Mouse (Mus musculus) bone marrow, adult 2 months (tissue): ENCODE results near the gene Mapkapk3. TPM values are rescaled to one million over a fixed set of nuclear protein-coding genes. Genes with fewer than 3 reads are reported as not detected.

Experiments
- H3K27ac ChIP-seq: fragments of 200-500 bp; 2 replicates; pipeline ENCODE4 v1.5.1; 2012; ENCODE audit warnings: low read depth, mild to moderate bottlenecking, control low read depth, inconsistent platforms, low read length; ENCODE audit not compliant: control insufficient read depth, poor library complexity, insufficient read depth
- H3K4me1 ChIP-seq: fragments of 200-500 bp; 2 replicates; pipeline ENCODE4 v1.6.1; 2011; ENCODE audit warnings: low read length; ENCODE audit not compliant: control insufficient read depth, insufficient read depth
- H3K4me3 ChIP-seq: fragments of 200-500 bp; replicated peaks from 2 replicates; pipeline ENCODE3; 2011; ENCODE audit warnings: mild to moderate bottlenecking, low read depth, low read length, control low read depth; ENCODE audit not compliant: control insufficient read depth
- CTCF ChIP-seq: fragments of 200-500 bp; IDR thresholded peaks from 2 replicates; pipeline ENCODE4 v1.5.1; 2011; ENCODE audit warnings: low read length, control low read depth; ENCODE audit not compliant: control insufficient read depth, insufficient read depth
- POLR2A ChIP-seq: fragments of 200-500 bp; IDR thresholded peaks from 2 replicates; pipeline ENCODE4 v1.6.1; 2011; ENCODE audit warnings: low read depth, mild to moderate bottlenecking, control low read depth, low read length, borderline replicate concordance; ENCODE audit not compliant: control insufficient read depth
- WGBS: fragments of 180-500 bp; shearing (Covaris S2); methylation state at CpG from one replicate; pipeline ENCODE4 v1.1.7; 2018; 5-methylcytosine and 5-hydroxymethylcytosine counted together
- polyA plus RNA-seq: library from polyadenylated mRNA; stranded (reverse); fragments of >200 nt; gene quantifications from 2 replicates; pipeline ENCODE4 v1.2.4, GENCODE M21; 2011; ENCODE audit warnings: low replicate concordance; ENCODE audit not compliant: missing spikeins, insufficient read depth, insufficient read length

Gene Mapkapk3
- polyA plus RNA-seq, 1 experiment, result 46.9 TPM

DNA sequence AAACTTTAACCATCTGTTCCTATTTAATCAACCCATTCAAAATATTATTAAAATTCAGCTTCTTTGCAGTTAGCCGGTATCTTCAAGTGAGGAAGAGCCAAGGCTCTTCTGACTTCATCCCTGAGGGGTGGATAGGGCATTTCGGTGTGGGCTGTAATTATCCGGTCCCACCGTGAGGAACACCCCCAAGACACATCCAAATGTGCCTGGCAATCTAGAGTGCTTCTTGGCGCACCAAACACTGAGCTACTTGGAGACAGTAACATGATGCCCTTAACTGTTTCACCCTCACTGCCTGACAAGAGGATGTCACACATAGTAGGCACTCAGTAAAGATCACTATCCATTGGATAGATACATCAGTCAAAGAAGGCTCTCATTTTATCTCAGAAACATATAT, 53.5 kb downstream of the Mapkapk3 start:
- H3K4me1 ChIP-seq, result no peaks in the 10 kb centered on the region
- H3K4me3 ChIP-seq, result no peak overlapping the region
- no peak for TF ChIP-seq CTCF
- TF ChIP-seq POLR2A, result no peak
- H3K27ac ChIP-seq, result no peak overlapping the region
- whole genome bisulfite sequencing, result 65% methylated on average over 5 of the region's 5 CpGs

DNA sequence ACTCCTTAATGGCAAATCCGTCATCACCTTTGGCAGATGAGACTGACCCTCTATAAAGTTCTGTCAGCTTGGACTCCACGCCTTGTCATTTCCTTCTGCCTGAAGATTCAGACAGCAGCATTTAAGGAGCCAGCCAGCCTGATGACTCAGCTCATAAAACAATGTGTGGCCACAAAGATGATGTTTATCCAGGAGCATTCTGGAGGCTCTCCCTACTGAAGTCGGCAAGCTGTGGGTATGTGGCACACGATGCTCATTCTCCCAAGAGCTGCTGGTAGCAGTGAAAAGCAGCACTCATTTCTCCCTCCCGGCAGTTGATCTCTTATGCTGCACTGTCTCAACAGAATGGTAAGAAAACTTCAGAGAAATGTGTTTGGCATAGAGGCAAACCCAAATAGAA, 54.4 kb downstream of the Mapkapk3 start:
- H3K4me1 ChIP-seq, result no peaks in the 10 kb centered on the region
- no peak overlapping the region for H3K4me3 ChIP-seq
- TF ChIP-seq CTCF (no peak), POLR2A (no peak)
- no peak overlapping the region for H3K27ac ChIP-seq
- 20% methylated on average over 5 of the region's 5 CpGs for WGBS

DNA sequence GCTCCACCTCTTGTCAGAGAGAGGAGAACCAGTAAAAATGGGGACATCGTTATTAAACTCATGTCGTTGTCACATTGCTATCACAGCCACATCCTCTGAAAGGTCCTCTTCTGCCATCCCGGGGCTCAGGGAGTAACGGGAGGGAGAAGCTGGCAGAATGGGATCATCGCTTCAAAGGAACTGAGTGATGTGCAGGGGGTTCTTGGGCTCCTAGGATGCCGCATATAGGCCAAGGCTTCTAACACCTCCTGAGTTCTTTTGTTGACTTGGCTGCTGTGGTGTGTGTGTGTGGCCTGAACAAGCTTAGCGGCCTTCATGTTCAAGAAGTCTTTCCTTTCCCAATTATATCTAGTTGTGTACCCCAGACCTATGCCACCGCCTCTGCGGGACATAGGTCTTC, 57.5 kb downstream of the Mapkapk3 start:
- no peak for TF ChIP-seq CTCF
- TF ChIP-seq POLR2A, result no peak
- Histone ChIP-seq H3K4me1 (no peaks in the 10 kb centered on the region), H3K4me3 (no peak overlapping the region), H3K27ac (no peak overlapping the region)
- 31% methylated on average over 9 of the region's 9 CpGs for WGBS

DNA sequence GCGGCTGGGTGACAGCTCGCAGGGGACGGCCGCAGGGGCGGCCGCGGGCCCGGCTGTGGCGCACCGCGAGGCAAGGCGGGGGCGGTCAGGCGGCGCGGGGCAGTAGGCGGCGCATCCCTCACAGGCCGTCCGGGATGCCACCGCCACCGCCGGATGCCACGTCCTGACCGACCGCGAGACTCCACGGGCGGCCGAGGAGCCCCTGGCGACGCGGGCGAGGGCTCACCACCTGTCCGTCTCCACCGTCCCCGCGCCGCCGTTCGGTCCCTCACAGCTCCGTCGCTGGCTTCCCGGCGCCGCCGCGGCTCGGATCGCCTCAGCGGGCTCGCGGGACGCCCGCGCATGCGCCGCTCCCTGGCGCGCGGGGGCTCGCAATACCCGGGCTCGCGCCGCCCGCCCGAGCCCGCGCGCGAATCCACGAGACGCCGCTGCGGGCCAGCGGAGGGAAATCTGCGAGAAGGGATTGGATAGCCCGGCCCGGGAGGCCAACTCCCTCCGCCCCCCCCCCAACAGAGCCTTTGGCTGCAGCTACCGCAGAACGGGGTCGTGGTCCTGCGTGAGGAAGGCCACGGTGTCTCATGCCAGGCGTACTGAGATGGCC, 58.0 kb downstream of the Mapkapk3 start, which contains the start of gene Dock3:
Dock3 (minus strand) TSS at position 371 of the 601 bp plus-strand sequence.
- no peak within 1 kb of the TSS for H3K4me3 ChIP-seq
- TF ChIP-seq CTCF (no peak), POLR2A (no peak)
- WGBS, result under 1% methylated on average over 87 of the region's 87 CpGs
- no peaks in the 10 kb centered on the region for H3K4me1 ChIP-seq
- no peak within 1 kb of the TSS; the same call in 1 of the 2 replicates for H3K27ac ChIP-seq

DNA sequence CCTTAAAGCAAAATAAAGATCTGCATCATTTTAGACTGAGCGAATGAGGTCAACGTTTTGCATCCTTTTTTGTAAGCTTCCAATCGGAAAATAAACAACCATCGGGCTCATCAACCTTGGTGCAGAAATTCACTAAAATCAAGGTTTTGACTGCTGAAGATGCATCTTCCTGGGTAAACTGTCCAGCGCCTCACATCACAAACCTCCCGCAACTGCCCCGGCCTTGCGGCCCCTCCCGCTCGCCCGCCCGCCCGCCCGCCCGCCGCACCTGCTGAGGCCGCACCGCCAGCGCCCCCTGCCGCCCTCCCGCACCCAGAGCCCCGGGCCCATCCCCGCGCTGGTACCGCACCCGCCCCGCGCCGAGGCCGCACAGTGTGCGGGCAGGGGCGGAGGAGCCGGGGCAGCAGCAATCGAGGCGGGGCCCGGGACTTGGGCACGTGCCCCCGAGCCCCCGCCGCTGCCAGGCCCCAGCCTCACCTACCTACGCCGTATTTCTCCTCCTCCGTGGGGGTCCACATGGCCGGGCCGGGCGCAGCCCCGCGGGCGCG, 58.6 kb downstream of the Mapkapk3 start:
- no peaks in the 10 kb centered on the region for H3K4me1 ChIP-seq
- TF ChIP-seq CTCF, result no peak
- TF ChIP-seq POLR2A, result no peak
- H3K4me3 ChIP-seq, result no peak overlapping the region
- 2% methylated on average over 50 of the region's 50 CpGs for WGBS
- no peak overlapping the region for H3K27ac ChIP-seq

DNA sequence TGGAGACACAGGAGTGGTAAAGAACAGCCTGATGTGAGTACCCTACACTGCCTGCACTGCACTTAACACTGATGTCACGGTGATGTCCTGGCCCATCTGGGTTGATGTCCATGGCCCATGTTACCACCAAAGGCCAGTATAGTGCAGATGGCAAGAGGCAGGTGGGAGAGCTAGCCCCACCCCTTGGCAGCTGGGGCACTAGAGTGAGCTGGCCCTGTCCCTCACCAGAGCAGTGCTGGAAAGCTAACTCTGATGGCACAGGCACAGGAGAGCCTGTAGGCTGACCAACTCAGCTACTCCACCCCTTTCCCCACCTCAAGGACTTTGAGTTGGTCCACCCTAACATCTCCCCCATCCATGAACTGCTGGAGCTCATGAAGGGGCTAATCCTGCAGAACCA, 65.1 kb downstream of the Mapkapk3 start:
- H3K4me1 ChIP-seq, result no peaks in the 10 kb centered on the region
- no peak for TF ChIP-seq POLR2A
- TF ChIP-seq CTCF, result no peak
- no peak overlapping the region for H3K4me3 ChIP-seq
- no peak overlapping the region for H3K27ac ChIP-seq
- 78% methylated on average over 1 of the region's 1 CpGs for WGBS

Other genes with a start within 250 kb of the Mapkapk3 start
- 0.83 TPM in 1 of 2 replicates, not detected in the other for gene Dock3, start 58.0 kb downstream of the Mapkapk3 start, polyA plus RNA-seq
- 2.5 and 7.0 TPM in 2 replicates for gene Cish, start 6.1 kb upstream of the Mapkapk3 start, polyA plus RNA-seq
- gene Hemk1, start 48.5 kb upstream of the Mapkapk3 start, polyA plus RNA-seq, result 18.2 and 30.2 TPM in 2 replicates
- not detected in 2 replicates for gene 6430571L13Rik, start 50.7 kb upstream of the Mapkapk3 start, polyA plus RNA-seq
- not detected in 2 replicates for gene Cacna2d2, start 109.7 kb upstream of the Mapkapk3 start, polyA plus RNA-seq
- 2.2 and 6.6 TPM in 2 replicates for gene Tmem115, start 244.1 kb upstream of the Mapkapk3 start, polyA plus RNA-seq